Mouse (Mus musculus): Measurements from ENCODE around the gene Mr1.

The Mr1 gene

DNA sequence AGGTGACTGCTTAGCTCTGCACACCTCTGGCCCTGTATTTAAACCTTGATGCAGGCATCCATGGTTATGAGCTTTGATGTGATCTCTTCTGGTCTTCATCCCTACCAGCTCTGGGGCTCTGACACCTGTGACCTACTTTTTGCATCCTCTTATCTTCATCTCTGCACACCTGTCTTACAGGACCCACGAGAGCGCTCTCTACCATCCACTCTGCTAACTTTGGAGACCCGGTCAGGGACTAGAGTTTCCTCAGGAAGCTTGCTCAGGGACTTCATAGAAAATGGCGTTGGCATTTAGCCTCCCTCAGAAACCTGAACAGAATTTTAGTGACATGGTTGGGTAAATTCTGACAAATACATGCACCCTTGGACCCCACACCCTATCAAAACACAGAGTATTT is 7.3 kb upstream of the Mr1 start:
- no peaks in the 10 kb centered on the region for H3K27me3 ChIP-seq (ENCODE audit: control insufficient read depth, insufficient read depth, low read length, poor library complexity, severe bottlenecking)
- no peaks in the 10 kb centered on the region for H3K36me3 ChIP-seq (ENCODE audit: control insufficient read depth, insufficient read depth, low read length, poor library complexity, severe bottlenecking)
- no peak for DNase-seq (ENCODE audit: low read depth, low spot score)

DNA sequence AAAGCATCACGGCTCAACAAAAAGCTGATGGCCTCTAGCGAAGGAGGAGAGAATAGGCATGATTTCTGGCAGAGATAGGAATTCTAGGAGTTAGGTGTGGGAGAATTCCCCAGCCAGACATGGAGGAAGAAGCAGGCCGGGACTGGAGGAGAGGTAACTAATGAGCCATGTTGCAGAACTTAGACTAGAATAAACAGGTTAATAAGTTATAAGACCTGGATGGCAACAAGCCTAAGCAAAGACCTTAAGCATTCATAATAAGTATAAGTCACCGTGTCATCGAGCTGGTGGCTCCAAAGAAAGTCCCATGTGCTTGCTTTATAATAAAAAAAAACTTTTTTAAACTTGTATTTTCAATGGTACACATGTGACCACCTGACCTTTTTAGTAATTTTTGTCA is 4.2 kb upstream of the Mr1 start:
- no peak for DNase-seq (ENCODE audit: low read depth, low spot score)
- H3K36me3 ChIP-seq (ENCODE audit: control insufficient read depth, insufficient read depth, low read length, poor library complexity, severe bottlenecking): no peaks in the 10 kb centered on the region
- no peaks in the 10 kb centered on the region for H3K27me3 ChIP-seq (ENCODE audit: control insufficient read depth, insufficient read depth, low read length, poor library complexity, severe bottlenecking)

DNA sequence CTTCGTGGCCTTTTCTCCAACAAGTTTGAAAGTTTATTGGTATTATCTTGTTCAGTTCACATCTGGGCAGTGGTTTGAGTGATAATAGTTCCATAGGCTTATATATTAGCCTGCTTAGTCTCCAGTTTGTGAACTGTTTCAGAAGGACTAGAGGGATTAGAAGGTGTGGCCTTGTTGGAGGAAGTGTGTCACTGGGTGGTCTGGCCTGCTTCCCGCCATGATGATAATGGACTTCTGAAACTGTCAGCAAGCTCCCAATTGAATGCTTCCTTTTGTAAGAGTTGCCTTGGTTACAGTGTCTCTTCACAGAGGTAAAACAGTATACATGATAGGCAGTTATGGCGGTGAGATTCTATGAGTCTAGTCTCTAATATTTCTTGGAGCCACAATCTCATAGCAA is 2.8 kb upstream of the Mr1 start:
- no peaks in the 10 kb centered on the region for H3K36me3 ChIP-seq (ENCODE audit: control insufficient read depth, insufficient read depth, low read length, poor library complexity, severe bottlenecking)
- DNase-seq (ENCODE audit: low read depth, low spot score): no peak
- no peaks in the 10 kb centered on the region for H3K27me3 ChIP-seq (ENCODE audit: control insufficient read depth, insufficient read depth, low read length, poor library complexity, severe bottlenecking)

DNA sequence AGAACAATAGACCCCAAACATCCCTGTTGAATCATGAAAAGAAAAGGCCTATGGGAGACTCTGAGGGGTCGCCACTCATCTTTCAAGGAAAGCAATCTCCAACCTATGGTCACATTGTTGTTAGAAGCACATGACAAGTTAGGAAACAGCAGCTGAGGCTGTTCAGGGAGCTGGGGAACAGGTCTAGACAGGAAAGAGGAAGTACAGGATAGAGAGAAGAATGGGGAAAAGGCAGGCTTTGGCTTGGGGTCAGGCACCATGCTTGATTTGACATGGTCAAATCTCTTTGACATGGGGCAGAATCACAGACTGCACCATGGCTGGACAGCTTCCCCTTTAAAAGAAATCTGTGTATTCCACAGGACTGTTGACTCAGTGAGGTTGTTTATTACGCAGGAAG is 614 bp upstream of the Mr1 start:
- peak; percentile 12 for DNase-seq (ENCODE audit: low read depth, low spot score)
- no peaks in the 10 kb centered on the region for H3K27me3 ChIP-seq (ENCODE audit: control insufficient read depth, insufficient read depth, low read length, poor library complexity, severe bottlenecking)
- no peaks in the 10 kb centered on the region for H3K36me3 ChIP-seq (ENCODE audit: control insufficient read depth, insufficient read depth, low read length, poor library complexity, severe bottlenecking)

DNA sequence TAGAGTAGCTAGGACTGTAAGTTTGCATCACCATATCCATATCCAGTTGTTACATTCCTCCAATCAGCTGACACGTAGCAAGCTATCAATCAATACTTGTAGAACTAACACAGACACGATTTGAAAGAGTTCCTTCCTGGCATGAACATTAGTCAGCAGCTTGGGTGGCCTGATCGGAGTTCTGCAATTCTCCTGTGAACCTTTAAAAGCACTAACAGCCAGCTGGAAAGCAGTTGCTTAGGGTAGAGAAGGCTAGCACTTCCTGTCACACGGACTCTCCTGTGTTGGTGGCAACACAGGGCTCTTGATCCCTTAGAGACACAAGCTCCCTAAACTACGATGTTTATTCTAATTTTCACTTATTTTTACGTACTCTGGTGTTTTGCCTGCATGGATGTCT is 994 bp downstream of the Mr1 start:
- H3K36me3 ChIP-seq (ENCODE audit: control insufficient read depth, insufficient read depth, low read length, poor library complexity, severe bottlenecking): no peaks in the 10 kb centered on the region
- DNase-seq (ENCODE audit: low read depth, low spot score): peak; percentile 63
- no peaks in the 10 kb centered on the region for H3K27me3 ChIP-seq (ENCODE audit: control insufficient read depth, insufficient read depth, low read length, poor library complexity, severe bottlenecking)

DNA sequence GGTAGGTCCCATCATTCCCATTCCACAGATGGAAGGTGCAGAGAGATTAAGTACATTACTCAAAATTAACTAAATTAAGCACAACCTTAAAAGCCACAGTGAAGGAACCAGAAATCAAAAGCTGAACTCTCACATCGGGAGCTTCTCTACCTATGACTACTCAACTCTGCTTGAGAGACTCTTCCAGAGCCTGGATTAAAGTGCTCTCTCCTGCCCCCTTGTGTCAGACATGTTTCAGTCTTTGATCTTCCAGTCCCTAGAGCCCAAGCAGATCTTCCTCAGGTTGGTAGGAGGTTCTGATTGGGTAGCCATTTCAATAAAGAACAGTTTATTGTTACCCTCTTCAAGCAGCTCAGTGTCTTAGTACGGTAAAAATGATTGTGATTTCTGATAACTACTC is 6.5 kb downstream of the Mr1 start:
- H3K36me3 ChIP-seq (ENCODE audit: control insufficient read depth, insufficient read depth, low read length, poor library complexity, severe bottlenecking): no peaks in the 10 kb centered on the region
- H3K27me3 ChIP-seq (ENCODE audit: control insufficient read depth, insufficient read depth, low read length, poor library complexity, severe bottlenecking): no peaks in the 10 kb centered on the region
- peak; percentile 92 for DNase-seq (ENCODE audit: low read depth, low spot score)

DNA sequence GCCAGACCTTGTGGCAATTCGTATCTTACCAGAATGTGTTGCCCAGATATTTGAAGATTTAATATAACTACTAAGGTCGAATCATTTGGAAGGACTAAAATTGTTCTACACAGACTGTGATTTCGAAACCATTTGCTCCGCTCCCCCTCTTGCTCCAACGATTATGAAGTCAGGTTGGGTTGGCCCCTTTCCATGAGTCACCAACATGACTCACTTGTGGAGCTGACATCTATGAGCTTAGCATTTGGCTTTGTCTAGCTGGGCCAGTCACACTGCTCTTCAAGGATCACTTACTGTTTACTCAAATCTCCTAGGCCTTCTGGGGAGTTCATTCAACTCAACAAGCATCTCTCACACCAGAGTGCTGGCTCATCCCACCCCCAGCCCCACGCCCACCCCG is 7.8 kb downstream of the Mr1 start:
- Histone ChIP-seq H3K27me3 (ENCODE audit: control insufficient read depth, insufficient read depth, low read length, poor library complexity, severe bottlenecking) (no peaks in the 10 kb centered on the region), H3K36me3 (ENCODE audit: control insufficient read depth, insufficient read depth, low read length, poor library complexity, severe bottlenecking) (0 out of 2 replicates have a peak, but pooled peaks cover 1% of the 10 kb centered on the region)
- DNase-seq (ENCODE audit: low read depth, low spot score): no peak

- DNase-seq (ENCODE audit: low read depth, low spot score): no peak
- Histone ChIP-seq H3K27me3 (ENCODE audit: control insufficient read depth, insufficient read depth, low read length, poor library complexity, severe bottlenecking) (no peaks in the 10 kb centered on the region), H3K36me3 (ENCODE audit: control insufficient read depth, insufficient read depth, low read length, poor library complexity, severe bottlenecking) (0 out of 2 replicates have a peak, but pooled peaks cover 1% of the 10 kb centered on the region)
These were observed 11.7 kb downstream of the Mr1 start for GRCm38 (mm10) chr1:155134866-155135265.

DNA sequence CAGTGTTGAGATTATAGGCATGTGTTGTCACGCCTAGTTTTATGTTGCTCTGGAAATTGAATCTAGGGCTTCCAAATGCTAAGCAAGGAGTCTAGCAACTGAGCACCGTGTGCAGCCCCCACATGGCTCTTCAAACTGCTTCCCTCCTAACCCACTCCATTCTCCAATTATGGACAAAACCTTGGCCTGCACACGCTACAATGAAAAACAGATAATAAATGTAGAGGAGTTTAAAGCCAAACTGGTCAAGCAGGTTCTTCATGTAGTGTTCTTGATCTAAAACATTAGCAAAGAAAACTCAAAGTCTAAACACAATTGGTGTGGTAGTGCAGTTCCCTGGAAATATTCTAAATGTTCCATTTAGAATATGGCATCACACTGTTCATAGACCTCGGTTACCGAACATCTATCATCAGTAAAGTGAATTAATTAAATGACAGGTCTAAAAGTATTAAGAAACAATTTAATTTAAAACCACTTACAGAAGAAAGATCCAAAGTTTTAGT is 19.1 kb downstream of the Mr1 start:
- Histone ChIP-seq H3K36me3 (ENCODE audit: control insufficient read depth, insufficient read depth, low read length, poor library complexity, severe bottlenecking) (no peaks in the 10 kb centered on the region; the same call in 1 of the 2 replicates), H3K27me3 (ENCODE audit: control insufficient read depth, insufficient read depth, low read length, poor library complexity, severe bottlenecking) (no peaks in the 10 kb centered on the region)
- no peak for DNase-seq (ENCODE audit: low read depth, low spot score)

- Histone ChIP-seq H3K27me3 (ENCODE audit: control insufficient read depth, insufficient read depth, low read length, poor library complexity, severe bottlenecking) (no peaks in the 10 kb centered on the region), H3K36me3 (ENCODE audit: control insufficient read depth, insufficient read depth, low read length, poor library complexity, severe bottlenecking) (no peaks in the 10 kb centered on the region; the same call in 1 of the 2 replicates)
- no peak for DNase-seq (ENCODE audit: low read depth, low spot score)
These were observed 19.9 kb downstream of the Mr1 start for GRCm38 (mm10) chr1:155126716-155127115.

DNA sequence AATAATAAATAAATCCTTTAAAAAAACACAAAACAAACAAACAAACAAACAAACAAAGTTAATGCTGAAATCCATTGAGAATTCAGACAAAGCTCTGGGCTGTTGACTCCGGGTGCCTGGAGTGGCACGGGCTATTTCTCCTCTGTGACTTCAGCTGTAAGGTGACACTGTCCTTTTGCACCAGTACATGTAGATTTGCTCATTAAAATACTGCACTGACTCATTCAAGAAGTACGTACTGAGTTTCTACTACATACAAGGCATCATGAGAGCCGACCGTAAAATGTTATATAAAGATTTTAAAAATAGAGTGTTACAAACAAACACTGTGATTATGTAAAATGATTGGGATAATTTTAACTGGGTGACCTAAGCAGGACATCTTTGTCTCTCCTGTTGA is 22.2 kb downstream of the Mr1 start:
- Histone ChIP-seq H3K27me3 (ENCODE audit: control insufficient read depth, insufficient read depth, low read length, poor library complexity, severe bottlenecking) (no peaks in the 10 kb centered on the region), H3K36me3 (ENCODE audit: control insufficient read depth, insufficient read depth, low read length, poor library complexity, severe bottlenecking) (no peaks in the 10 kb centered on the region)
- no peak for DNase-seq (ENCODE audit: low read depth, low spot score)

DNA sequence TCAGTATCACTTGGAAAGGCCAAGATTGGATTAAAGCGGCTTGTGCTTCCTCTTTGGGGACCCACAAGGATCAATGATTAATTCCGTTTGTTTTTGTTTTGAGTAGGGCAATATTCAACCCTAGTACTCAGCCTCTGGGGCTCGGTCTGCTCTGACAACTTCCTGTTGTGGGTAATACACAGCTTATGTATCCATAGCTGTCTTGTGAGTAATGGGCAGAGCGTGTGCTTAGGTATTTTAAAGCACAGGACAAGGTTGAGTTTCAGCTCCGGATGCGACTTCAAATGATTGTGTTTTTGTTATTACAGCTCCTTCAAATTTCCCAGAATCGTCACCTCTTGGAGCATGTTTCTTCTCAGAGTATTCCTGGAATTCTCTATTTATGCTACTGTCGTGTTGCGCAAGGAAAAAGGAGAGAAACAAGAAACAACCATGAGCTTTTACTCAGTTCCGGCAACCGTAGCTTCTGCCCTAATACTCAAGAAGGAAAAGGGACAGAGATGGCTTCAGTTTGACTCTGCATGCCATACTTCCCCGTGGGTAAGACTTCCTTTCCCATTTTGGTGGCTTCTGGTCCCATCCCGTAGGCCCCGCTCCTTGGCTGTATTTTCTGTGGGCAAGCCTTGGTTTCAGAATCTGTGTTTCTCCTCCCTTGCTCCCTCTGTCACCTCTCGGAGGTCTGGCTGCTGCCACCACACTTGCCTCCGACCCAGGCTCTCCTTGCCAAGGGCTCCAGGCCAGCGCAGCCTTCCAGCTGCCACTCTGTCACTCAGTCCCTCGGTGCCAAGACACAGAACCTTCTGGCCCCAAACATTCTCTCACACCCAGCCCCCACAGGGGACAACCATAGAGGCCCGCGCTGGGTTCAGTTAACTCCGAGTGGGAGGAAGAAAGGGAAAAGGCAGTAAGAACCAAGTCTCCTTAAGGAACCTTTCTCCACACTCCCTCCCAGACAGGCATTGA is 24.4 kb downstream of the Mr1 start:
- DNase-seq (ENCODE audit: low read depth, low spot score): no peak
- Histone ChIP-seq H3K27me3 (ENCODE audit: control insufficient read depth, insufficient read depth, low read length, poor library complexity, severe bottlenecking) (no peaks in the 10 kb centered on the region), H3K36me3 (ENCODE audit: control insufficient read depth, insufficient read depth, low read length, poor library complexity, severe bottlenecking) (no peaks in the 10 kb centered on the region)

DNA sequence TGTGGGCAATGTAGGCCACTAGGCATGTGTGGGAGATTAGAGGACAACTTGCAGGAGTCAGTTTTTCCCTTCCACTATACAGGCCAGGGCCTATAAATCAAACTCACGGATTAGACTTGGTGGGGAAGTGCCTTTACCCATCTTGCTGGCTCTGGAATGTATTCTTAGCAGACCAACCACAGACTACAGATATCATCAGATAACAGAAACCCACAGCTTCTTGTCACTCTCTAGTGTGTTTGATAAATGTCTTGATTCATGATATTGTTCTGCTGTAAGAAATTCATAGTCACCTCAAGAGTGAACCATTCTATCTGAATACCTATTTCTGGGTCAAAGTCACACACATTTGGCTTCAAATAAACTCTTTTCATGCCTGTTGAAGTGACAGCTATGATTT is 26.9 kb downstream of the Mr1 start:
- no peak for DNase-seq (ENCODE audit: low read depth, low spot score)
- Histone ChIP-seq H3K36me3 (ENCODE audit: control insufficient read depth, insufficient read depth, low read length, poor library complexity, severe bottlenecking) (no peaks in the 10 kb centered on the region), H3K27me3 (ENCODE audit: control insufficient read depth, insufficient read depth, low read length, poor library complexity, severe bottlenecking) (no peaks in the 10 kb centered on the region)

DNA sequence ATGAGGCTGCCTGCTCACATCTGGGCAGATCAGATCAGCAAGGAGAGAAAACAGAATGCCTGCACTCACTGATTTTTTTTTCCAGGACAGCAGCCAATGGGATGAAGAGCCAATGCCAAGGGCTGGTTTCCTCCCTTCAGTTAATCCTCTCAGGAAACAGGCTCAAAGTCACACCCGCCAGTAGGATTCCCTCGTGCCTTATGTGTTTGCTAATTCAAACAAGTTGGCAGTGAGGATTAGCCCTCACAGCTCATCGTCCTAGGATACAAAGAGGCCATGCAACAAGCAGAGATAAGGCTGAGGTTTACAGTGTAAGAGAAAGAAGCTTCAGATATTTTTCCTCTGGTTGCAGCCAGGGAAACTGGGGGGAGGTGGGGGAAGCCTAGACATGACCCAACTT is 32.7 kb downstream of the Mr1 start:
- DNase-seq (ENCODE audit: low read depth, low spot score): no peak
- no peaks in the 10 kb centered on the region for H3K27me3 ChIP-seq (ENCODE audit: control insufficient read depth, insufficient read depth, low read length, poor library complexity, severe bottlenecking)
- H3K36me3 ChIP-seq (ENCODE audit: control insufficient read depth, insufficient read depth, low read length, poor library complexity, severe bottlenecking): no peaks in the 10 kb centered on the region

GRCm38 (mm10) chr1:155112875-155113274 is 33.7 kb downstream of the Mr1 start:
- H3K36me3 ChIP-seq (ENCODE audit: control insufficient read depth, insufficient read depth, low read length, poor library complexity, severe bottlenecking): no peaks in the 10 kb centered on the region
- DNase-seq (ENCODE audit: low read depth, low spot score): no peak
- no peaks in the 10 kb centered on the region for H3K27me3 ChIP-seq (ENCODE audit: control insufficient read depth, insufficient read depth, low read length, poor library complexity, severe bottlenecking)

Data from splenic B cell, adult 2 months (primary cell).